Mouse (Mus musculus) kidney, postnatal 10 days (tissue): ENCODE results near the gene Clec4f.
A peak's percentile ranks its signal among the peaks of the same experiment; 100 is the strongest.
"Not testable (repeated sequence)": the region's sequence is repeated elsewhere in the genome, so short reads cannot be mapped to it uniquely, and the experiment has no call there.

Source experiments
- DNase-seq: peaks from one replicate; pipeline ENCODE4 v3.0.0; 2021; ENCODE audit warnings: mixed read lengths

The Clec4f gene

DNA sequence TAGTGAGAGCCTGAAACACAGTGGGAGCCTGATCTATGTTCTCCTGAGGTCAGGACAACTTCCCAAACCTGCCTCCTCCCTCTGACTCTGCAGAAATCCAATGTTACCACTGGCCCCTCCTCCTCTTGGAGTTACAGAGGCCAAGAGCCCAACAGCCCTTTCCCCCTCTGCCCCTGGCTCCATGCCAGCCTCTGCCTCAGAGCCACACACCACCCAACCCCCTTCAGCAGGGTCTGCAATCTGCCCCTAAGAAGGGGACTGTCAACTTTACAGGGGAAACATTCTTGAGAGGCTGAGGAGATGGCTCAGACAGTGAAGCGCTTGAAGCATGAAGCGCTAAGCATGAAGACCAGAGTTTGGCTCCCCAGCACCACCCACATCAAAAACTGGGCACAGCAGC, at the start of gene Clec4f:
Gene Clec4f, minus strand, starts transcription at position 101 of the 400 bp plus-strand sequence.
- no peak for DNase-seq

DNA sequence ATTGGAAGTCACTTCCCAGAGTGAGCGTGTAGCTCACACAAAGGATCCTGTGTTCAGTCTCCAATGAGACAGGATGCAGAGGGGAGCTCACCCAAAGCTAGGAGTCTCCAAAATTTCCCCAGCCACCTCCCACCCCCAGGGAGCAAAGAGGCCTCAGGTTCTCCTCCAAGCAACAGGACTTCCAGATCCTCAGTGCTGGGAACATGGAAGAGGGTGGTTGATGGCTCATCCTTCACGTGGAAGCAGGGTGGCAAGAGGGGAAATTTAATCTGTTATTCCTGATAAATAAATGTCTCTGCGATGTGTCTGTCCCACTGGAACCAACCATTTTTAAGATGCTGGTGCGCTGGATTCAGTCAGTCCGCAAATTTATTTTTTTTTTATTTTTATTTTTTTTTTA, 48.7 kb upstream of the Clec4f start:
- no peak for DNase-seq

DNA sequence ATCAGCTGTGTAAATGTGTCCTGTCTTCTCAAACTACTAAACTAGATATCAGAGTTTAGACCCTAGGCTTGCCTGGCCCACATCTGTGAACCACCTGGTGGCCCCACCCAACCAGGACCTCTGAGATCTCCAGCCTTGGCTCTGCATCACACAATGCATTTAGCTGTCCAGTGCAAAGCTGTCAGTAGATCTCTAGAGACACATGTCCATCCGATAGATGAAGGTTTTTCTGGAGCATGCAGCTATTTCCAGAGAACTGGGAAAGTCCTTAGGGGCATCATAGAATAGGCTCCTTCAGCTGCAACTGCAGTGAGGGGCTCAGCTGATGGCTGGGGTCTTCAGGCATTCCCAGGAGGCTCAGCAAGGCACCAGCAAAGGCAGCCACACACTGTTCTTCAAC, 48.3 kb upstream of the Clec4f start:
- DNase-seq: no peak

DNA sequence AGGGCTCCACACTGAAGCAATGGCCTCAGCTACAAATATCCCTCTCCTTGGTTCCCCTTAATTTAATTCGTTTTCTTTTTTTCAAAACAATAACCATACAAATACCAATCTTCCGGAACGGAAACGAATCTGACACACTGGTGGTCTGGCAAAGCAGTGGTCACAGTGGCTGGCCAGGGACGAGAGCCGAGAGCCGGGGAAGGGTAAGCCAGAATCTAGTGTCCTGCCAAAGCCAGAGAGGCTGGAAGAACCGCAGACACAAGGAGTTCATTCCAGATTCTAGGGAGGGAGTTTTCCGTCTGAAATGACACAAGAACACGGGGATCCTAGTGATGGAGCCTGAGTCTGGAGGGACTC, 47.7 kb upstream of the Clec4f start:
- DNase-seq: no peak

DNA sequence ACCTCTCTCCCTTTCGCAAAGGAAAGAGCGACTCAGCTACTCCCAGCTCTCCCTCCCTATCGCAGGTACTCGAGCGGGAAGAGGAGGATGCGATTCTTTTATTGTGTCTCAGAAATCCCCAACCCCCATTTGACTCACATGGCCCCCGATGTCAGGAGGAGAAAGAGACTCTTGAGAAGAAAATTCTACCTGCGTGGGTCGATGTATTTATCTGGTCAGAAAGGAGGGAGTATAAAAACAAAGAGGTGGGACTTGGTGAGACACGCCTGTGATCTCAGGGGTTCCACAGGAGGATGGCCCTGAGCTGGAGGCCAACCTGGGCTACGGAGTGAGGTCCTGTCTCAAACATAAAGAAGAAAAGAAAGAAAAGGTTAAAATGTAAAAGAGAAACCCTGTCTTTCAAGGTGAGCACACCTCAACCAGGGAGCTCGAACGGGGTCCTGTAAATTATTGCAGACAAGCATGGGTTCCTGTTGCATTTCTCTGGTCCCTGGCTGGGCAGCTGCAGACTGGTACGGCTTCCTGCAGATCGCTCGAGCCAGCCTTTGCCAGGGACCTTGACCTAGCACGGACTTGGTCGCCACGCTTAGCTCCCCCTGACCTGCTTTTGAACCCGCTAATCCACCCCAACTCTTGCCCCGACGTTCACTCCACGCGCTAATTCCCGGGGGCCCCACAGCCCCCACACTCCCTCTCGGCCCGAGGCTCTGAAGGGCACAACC, 47.2 kb upstream of the Clec4f start:
- no peak for DNase-seq

DNA sequence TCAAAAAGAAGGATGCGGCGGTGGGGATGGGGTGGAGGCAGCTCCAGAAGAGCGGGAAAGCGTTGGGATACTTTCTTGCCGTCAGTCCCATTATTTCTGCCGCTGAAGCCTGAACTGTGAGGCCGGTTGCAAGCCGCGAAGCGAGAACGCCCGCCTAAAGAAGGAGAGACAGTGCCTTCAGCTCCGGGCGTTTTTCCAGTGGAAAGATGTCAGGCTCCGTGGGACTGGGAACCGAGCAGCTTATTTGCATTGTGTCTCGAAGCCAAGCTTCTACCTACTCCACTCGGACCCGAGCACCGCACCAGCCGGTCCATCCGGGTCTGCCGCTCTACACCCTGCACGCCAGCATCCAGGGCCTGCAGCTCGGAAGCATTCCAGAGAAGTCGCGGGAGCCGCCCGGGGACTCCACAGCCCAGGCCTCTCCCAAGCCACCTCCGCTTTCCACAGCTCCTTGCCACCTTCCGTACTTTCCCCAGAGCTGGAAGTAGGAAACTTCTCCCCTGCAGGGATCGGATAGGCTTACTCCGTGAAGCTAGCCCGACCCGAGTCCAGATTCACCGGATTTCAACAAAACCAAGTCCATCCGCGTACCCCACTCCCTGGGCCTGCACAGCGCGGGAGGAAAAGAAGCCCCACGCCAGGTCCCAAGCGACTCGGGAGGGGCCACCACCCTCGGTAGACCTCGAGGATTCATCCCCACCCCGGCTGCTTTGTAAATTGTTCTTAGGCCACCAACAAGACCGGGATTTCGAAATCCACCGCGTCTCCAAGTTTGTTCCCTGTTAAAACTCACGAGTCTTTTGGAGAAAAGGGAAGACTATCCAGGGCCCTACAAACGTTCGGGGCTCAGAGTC, 46.4 kb upstream of the Clec4f start:
- DNase-seq: peak; percentile 29

DNA sequence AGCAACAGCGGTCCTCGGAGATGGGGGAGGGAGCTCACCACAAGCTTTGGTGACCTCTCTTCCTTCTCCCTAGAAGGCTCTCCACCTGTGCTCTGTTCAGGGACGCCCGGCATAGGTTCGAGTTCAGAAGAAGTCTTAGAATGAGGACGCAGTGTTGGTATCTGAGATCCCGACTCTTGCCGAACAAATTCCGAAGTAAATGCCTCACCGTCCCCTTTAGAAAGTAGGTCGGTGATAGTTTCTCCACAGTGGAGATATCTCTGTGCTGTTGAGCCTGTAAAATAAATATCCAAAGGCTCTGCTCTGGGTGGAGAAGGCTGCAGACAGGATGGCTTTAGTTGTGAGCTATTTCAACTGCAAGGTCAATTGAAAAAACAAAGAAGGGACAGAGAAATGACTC, 45.0 kb upstream of the Clec4f start:
- DNase-seq: no peak

DNA sequence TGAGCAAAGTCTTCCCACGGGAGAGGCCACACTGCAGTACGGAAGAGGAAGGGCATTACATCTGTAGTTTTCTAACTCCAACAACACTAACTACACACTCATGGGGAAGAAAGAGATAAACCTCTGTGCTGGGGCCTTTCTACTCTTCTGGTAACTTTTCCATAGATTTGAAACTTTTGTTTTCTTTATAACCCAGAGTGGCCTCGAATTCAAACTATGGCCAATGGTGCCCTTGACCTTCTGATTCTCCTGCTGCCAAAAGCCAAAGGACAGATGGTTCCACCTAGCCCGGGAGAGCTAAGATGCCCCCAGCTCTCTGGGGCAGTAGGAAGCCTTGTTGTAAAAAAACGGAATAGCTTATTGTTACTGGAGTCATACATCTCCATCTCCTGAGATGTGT, 44.0 kb upstream of the Clec4f start:
- no peak for DNase-seq

DNA sequence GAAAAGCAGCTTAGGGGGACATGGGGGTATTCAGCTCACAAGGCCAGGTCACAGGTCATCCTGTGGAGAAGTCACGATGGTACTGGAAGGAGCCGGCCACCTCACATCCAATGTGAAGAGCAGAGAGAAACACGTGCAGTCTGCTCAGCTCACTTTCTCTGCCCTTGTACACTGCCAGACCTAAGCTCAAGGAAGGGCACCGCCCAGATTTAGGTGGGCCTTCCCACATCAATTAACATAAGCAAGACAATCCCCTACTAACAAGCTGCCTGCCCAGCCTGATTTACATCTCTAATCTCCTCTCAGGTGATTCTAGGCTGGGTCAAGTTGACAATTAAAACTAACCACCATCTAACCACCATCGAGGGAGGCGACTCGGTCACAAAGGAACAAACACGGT, 41.9 kb upstream of the Clec4f start:
- no peak for DNase-seq

DNA sequence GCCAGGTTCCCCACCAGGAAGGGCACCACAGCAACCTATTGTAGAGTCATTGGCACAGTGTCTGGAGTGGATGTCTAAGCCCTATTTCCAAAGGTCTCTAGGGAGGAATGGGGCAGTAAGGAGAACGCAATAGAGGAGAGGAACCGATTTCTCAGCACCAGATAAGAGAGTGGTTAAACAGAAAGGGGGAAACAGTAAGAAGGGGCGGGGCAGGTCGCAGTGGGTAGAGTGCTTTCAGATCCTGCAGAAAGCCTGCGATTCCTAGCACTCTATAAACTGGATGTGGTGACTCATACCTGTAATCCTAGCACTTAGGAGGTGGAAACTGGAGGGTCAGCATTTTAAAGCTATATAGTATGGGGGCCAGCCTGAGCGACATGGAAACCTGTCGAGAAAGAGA, 40.7 kb upstream of the Clec4f start:
- no peak for DNase-seq

DNA sequence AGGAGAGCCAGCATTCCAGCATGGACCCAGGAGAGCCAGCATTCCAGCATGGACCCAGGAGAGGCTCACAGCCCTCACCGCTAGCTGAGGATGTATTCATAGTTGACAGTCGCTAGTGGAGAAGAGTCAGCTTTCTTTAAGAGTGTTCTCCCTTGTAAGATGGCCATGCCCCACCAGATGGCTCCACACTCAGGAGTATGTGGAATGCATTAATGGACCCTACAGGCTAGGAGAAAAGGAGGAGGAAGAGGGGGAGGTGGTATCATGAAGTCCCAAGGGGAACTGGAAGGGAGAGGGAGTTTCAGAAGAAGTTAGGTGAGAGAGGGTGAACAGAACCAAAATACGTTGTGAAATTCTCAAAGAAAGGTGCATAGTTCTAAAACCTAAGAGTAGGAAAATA, 39.7 kb upstream of the Clec4f start:
- DNase-seq: no peak

DNA sequence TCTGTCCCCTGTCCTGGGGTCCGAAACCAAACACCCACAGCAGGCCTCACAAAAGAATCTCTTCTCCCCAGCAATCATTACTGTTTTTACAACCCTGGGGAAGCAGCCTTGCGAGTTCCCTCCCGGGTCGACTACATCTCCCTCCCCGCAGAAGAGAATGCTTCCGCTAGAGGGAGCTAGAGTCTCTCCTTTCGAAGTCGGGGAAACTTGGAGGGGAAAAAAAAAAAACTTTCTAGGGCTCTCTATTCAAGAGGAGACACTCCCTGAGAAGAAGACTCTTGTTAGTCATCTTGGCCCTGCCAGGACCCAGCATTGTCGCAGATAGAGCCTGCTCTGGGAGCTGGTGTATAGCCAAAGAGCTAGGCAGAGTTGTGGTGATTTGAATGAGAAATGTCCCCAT, 37.8 kb upstream of the Clec4f start:
- peak; percentile 76 for DNase-seq

DNA sequence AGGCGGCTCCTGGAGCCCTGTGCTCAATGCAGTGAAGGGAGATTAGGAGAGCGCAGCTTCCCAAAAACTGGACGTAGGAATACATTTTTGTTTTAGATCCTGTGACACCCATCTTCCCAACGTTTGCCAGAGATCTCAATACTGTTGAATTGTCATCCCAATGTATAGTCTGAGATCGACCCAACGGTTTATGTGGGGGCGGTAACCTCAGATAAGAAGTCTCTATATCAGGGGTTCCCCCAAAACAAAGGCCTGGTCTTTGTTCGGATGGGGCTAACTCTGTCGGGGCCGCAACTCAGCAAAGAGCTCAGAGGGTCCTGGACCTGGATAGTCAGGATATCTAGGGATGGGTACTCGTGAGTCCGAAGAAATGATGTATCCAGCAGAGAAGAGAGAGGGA, 37.0 kb upstream of the Clec4f start:
- no peak for DNase-seq

DNA sequence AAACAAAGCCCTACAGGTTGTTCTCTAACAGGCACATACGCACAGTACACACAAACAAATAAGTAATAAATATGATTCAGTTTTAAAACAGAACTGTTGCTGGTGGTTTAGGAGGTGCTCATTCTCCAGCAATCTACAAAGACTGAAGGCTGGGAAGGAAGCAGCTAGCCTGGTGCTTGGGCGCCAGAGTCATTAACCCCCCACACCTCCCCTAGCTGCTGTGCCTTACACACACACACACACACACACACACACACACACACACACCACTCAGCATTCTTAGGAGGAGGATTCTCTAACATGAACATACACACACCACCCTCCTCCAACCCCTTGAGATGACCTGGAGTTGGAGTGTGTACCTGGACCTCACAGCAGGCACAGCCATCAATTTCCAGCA, 34.9 kb upstream of the Clec4f start:
- DNase-seq: no peak

DNA sequence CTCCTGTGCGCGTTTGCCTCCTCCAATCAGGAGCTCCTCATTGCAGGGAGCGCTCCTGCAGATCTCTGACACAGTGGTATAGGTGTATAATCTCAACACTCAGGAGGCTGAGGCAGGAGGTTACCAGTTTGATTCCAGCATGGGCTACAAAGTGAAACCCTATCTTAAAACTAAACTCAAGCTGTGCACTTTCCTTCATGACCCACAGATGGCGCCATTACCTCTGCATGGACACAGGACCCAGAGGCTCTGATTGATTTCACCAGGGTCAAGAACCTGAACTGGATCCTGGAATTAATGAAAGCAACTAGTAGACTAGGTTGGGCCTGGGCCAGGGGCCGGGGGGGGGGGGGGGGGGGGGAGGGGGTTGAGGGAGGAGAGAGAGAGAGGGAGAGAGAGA, 34.3 kb upstream of the Clec4f start:
- DNase-seq: peak; percentile 69

DNA sequence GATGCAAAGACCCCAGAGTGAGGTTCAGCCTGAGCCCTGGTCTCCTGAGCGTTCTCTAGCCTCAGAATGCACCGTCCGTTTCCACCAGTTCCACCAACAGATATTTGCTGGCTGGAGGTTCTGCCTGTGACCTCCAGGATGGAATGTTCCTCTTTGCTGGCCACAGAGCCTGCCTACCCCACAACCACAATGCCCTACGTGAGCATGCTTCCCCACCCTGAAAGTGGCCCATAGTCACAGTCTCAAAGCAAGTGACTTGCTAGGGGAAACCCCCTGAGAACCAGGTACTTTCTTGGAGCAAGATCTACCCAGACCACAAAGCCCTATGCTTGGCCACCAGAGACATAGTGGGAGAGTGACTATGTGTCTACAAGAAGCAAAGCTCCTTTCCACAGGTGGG, 33.4 kb upstream of the Clec4f start:
- DNase-seq: no peak

DNA sequence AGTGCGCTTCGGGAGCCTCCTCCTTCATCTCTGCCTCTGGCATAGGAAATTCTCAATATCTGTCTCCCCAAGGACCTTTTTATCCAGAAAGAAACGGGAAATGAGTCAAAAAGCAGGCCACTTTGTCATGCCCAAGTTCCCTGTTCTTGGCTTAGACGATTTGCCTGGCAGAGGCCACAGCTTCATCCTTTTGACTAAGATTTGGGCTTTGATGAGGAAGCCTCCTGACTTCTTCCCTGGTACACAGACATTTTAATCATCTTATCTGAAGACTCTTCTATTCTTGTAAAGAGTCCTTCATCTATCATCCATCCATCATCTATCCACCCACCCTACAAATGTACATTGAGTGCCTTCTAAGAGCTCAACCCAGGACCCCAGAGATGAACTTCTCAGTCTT, 21.8 kb upstream of the Clec4f start, which contains the start of gene Cd207:
Gene Cd207, minus strand, starts transcription at position 101 of the 400 bp plus-strand sequence.
- no peak for DNase-seq

DNA sequence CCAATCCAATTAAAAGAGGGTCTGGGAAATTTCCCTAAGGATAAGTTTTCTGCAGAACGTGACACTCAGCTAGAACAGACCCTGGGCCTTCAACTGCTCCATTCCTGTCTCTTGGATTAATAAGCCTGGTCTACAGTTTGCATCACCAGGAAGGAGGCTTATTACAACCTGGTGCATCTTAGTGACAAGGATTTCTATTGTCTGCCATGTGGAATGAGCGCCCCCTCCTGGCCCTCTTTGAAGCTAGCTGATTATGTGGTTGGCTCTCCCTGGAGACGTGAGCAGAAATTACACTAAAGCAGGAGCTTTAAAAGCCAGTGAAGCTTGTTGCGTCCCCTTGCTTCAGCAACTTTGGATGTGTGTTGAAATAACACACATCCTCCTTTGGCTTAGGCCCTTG, 17.4 kb upstream of the Clec4f start:
- peak; percentile 87 for DNase-seq

DNA sequence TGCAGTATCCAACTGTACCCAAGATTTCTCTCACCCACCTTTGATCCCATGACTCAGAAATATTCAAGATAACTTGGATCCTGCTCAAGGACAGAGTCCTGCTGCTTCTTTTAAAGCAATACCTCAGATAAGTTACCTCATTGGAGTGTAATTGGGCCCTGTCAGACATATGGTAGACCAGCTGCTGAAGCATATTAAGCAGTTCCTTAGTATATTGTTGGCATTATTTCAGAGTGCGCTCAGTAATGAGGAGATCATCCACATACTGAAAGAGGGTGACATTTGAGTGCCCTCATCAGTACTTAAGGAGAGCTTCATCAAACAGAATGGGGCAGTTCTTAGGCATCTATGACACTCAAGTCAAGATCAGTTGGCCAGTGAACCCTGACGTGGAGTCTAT, 9.0 kb upstream of the Clec4f start:
- DNase-seq: no peak

DNA sequence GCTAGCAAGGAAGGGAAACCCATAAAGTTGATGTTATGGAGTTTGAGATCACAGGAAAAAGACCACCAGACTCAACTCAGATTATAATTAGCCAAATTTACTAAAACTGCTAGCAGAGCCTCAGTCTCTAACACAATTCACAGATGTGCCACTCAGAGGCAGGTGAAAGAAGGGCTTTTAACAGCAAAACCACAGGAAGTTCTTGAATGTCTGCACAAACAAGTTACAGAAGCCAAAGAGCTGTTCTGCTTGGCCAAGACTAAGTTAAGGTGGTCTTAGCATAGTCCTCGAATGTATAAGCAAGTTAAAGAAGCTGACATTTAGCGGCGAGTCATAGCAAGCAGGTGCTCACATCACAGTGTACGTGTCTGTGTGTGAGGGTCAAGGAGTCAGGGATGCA, 4.8 kb upstream of the Clec4f start:
- no peak for DNase-seq

DNA sequence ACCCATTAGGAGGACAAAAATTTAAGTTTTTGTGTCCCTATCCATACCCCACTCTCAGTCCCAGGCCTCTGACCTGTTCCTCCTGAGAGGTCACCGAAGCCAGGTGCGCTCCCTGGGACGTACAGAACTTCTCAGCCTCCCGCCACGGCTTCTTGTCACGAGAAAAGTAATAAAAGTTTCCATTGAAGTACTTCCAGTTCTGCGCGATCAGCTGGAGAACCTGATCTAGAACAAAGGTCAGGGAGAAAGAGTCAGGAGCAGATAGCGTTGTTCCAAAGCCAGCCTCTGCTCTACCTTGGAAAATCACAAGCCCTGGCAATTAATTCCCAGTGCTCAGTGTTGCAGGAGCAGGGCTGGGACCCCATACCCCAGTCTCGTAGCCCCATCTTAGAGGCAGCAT, 9.3 kb downstream of the Clec4f start:
- no peak for DNase-seq

DNA sequence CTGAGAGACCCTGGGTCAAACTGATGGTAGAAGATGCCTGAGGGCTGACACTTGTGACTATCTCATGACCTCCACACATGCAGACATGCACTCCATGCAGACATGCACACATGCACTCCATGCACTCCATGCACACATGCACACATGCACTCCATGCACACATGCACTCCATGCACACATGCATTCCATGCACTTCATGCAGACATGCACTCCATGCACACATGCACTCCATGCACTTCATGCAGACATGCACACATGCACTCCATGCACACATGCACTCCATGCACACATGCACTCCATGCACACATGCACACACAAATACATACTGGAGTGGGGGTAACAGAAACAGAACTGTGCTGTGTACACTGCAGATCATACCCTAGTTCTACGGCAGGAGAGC, 20.7 kb downstream of the Clec4f start:
- DNase-seq: no peak

DNA sequence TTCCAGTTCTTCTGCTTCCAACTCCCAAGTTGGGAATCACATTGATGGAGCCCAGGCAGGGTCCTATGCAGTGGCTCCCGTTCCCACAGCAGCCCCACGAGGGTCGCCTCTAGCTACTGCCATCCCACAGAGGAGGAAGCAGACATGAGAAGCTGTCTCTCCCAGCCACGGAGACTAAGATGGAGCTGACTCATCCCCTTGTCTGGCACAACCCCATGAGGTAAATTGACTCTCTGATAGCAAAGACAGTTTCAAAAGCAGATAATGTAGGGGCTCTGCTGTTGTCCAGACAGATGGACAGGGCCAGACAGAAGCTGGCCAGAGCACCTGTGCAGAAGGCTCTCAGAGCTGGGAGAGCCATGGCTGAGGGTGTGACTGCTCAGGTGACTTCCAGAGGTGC, 21.4 kb downstream of the Clec4f start:
- DNase-seq: not testable (repeated sequence)

DNA sequence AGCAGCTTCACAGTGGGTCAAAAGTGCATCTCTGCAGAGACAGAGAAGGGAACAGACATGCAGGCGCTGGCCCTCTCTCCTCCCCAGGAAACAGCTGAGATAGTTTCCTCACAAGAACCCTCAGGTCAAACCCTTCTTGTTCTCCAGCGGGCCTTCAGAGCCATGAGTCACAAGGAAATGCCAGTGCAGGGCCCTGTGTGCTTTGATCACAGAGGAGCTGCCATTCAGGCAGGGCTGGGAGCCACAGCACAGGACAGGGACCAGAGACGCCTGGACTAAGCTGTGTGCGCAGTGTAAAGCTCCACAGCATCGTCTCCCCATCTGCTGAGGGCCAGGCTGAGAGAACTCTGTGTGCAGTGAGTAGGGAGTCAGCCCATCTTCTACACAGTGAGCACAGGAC, 21.9 kb downstream of the Clec4f start:
- peak; percentile 20 for DNase-seq

DNA sequence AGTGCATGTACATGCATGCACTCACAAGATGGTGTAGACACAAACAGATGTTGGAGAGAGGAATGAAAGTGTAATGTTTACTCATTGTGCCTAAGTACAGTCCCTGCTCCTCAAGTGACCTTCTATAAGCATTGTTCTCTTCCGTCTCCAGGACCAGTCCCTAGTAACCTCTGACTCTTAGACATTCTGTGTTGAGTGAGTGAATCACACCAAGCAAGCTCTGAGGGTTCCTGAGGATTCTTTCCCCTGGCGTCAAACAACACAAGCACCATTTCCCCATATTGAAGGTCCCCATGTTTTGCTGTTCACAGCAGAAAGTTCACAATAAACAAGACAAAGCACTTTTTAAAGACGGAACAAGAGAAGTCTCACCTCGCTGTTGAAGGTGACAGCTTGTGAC, 24.2 kb downstream of the Clec4f start:
- no peak for DNase-seq
